Mouse (Mus musculus) brain, embryonic 18.5 days (tissue): ENCODE data around the gene Gm3727.
"Not testable (repeated sequence)": the region's sequence is repeated elsewhere in the genome, so short reads cannot be mapped to it uniquely, and the experiment has no call there.

Experiments
- DNase-seq: peaks from one replicate; pipeline ENCODE4 v3.0.0-alpha.2; 2012; ENCODE audit warnings: low read depth, low spot score

Gene Gm3727

GRCm38 (mm10) chr14:7264614-7265013 lies at the start of gene Gm3727:
Gene Gm3727, minus strand, starts transcription at chr14:7264714.
- DNase-seq, result not testable (repeated sequence)

GRCm38 (mm10) chr14:7243498-7243897 lies 21.0 kb downstream of the Gm3727 start:
- DNase-seq, result not testable (repeated sequence)
